Mouse (Mus musculus): Measurements from ENCODE around the gene C2cd4a. TPM values are rescaled to one million over a fixed set of nuclear protein-coding genes. Genes with fewer than 3 reads are reported as not detected.

C2cd4a gene
- total RNA-seq, 1 experiment from 2014 or later = not detected

- no peak for DNase-seq
Observed at GRCm38 (mm10) chr9:67834535-67834934, 2.4 kb upstream of the C2cd4a start.

GRCm38 (mm10) chr9:67831359-67832045, 628 bp downstream of the C2cd4a start:
- DNase-seq = peak; percentile 26

- DNase-seq = peak; percentile 50
Observed at GRCm38 (mm10) chr9:67830411-67831358, 1.4 kb downstream of the C2cd4a start.

DNA sequence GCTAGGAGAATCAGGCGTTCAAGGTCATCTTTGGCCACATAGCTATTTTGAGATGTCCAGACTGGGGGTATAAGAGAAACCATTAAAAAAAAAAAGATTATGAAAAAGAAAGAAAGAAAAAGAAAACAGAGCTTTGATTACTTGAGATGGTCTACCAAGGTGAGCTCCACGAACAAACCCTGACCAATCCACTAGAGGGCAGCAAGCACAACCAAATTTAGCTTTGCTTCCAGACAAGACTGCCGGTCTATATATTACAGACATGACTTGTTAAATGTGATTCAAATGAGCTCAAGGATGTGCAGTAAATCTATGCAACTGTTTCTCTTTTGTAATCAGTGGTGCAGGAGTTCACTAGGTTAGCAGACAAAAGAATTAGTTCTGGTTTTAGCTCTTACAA, 3.9 kb downstream of the C2cd4a start:
- peak; percentile 54 for DNase-seq

DNA sequence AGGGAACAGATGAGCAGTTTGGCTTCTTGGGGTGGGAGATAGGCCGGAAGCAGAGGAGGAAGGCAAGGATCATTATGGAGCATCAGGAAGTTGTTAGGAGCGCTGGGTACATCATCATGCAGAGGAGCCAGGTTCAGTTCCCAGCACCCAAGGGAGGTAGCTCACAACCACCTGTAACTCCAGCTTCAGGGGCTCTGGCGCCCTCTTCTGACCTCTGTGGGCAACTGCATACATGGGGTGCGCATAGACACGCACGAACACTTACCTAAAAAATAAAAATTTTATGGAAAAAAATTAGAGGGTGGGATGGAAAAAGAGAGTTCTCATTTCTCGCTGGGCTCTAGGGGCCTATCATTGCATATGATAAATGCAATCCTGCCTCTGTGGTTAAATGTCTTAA, 6.6 kb downstream of the C2cd4a start:
- no peak for DNase-seq

GRCm38 (mm10) chr9:67823131-67823530, 9.0 kb downstream of the C2cd4a start:
- no peak for DNase-seq

DNA sequence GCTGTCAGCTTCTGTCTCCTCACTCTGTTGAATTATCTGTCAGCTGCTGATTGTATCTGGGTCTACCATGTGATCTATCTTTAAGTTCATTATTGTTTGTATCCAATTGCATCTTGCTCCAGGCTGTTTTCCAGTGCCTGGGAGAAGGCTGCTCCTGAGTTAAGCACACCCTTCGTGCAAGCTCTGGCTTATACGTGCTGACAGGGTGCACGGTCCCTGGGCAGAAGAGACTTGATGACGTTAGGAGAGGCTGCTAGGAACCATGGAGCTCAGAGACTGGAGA, 13.5 kb downstream of the C2cd4a start:
- no peak for DNase-seq

DNA sequence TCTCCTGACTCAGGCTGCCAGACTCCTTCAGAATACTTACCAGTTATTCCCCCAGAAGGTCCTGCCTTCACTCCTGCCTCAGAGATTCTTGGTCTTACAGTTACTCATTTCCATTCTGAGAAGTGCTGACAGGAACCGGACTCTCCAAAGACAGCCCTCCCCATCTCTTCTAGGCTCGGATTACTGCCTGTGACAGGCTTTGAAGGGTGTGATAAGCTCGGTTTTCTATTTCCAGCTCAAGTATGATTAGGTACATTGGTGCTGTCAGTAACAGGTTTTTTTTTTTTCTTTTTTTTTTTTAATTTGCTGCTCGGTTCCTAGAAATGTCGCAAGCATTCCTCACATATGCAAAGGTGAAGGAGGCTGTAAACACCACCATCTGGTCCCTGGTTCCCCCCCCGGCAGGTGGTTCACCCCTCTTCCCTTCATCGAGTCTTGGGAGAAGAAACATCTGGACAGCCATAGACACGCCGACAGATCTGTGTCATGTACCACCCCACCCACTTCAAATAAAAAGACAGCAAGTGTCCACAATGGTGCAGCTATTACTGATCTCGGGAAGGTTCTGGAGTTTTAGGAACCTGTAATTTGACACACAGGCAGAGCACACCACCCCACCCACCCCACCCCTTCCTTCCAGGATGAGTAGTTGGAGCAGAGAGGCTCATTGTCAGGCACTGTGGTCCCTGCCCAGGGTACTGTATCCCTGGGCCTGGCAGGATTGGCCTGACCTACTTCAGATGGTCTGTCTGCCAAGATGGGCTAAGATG, 14.0 kb downstream of the C2cd4a start:
- no peak for DNase-seq

GRCm38 (mm10) chr9:67816172-67816928, 15.8 kb downstream of the C2cd4a start:
- no peak for DNase-seq

GRCm38 (mm10) chr9:67813665-67814337, 18.3 kb downstream of the C2cd4a start:
- peak; percentile 51 for DNase-seq

GRCm38 (mm10) chr9:67813171-67813570, 19.0 kb downstream of the C2cd4a start:
- no peak for DNase-seq

DNA sequence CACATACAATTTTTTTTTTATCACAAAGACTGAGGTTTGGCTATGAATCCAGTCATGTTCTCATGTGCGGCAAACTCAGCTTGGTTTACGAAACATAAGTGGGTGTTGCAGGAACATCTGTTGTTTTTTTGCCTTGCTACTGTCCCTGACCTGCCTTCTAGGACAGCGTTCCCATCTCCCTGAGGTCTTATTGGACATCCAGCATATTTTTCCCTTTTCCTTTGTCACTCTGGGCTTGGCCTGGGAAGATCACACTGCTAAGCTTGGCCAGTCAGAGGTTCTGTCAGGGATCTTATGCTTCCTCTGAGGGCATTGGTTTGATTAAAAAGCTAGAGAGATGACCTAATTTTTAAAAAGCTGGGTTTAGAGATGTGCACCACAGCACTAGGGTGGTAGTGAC, 21.0 kb downstream of the C2cd4a start:
- DNase-seq = no peak

DNA sequence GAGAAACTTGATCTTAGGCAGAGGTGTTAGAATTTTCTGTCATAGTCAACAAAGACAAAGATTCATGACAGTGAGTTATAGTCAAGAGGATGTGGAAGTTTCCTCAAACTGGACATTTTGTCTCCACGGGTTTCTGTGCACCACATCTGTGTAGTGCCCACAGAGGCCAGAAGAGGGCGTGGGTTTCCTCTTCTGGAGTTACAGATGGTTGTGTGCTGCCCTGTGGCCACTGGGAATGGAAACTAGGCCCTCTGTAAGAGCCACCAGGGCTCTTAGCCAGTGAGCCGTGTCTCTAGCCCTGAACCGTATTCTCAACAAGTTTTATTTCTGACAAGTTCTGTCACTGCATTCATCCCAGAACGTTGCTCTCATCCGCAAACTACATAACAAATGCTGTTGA, 21.6 kb downstream of the C2cd4a start:
- DNase-seq = no peak

- no peak for DNase-seq
Observed at GRCm38 (mm10) chr9:67807000-67807399, 25.1 kb downstream of the C2cd4a start.

DNA sequence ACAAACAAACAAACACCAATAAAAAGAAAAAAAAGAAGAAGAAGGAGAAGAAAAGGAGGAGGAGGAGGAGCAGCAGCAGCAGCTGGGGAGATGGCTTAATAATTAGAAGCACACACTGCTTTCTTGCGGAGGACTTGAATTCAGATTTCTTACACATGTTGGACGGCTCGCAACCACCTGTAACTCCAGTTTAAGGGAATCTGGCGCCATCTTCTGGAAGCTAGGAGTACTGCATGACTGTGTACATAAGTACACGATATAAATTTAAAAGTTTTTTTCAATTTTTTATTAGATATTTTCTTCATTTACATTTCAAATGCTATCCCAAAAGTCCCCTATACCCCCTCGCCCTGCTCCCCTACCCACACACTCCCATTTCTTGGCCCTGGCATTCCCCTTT, 29.9 kb downstream of the C2cd4a start:
- DNase-seq = peak; percentile 68

DNA sequence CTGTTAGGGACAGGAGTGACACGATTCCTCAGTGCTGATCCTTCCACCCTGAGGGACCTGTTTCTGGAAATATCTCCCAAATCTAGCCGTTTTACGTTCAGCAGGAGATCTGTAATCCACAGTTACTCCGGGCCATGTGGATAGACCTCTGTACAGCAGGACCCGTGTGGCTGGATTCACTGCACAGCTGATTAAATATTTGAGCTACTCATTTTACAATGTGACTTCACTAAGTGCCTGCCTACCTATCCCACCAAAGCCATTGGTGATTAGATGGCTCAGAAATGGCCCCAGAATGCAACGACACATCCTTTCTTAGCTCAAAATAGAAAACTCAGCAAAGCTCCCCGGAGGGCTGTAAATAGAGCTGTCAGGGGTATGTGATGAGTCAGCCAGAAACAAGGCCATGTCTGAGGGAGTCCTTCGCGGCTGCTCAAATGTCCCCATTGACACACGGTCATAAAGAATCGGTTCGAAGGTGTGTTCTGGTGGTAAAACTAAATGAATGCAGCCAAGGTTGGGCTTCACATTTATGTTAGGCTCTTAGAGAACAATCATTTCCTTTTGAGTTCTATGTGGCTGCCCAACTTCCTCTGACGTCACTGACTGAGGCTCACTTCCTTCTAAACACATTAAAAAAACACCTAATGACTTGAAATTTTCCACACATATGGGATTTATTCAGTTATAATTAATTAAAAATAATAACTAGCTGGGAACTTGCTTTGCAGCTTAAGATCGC, 32.9 kb downstream of the C2cd4a start:
- DNase-seq = peak; percentile 18

GRCm38 (mm10) chr9:67795205-67795675, 36.9 kb downstream of the C2cd4a start:
- DNase-seq = no peak

DNA sequence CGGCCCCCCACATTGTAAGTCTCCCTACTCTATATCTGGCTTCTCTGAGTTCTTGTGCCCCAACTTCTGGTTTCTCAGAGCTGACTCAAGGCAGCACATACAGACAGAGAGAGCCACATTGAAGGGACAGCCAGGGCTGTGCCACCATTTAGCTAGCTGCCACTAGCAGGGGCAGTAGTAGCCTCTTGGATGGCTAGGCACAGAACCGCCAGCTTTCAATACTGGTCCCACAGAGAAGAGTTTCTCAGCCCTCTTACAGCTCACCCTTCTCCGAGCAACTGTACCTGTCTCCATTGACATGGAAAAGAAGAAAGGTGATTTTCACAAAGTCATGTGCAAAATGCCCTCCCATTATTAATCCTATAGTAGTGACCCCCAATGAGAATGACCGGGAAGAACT, 37.5 kb downstream of the C2cd4a start:
- DNase-seq = no peak

- DNase-seq = no peak
Observed at GRCm38 (mm10) chr9:67794216-67794615, 37.9 kb downstream of the C2cd4a start.

- DNase-seq = no peak
Observed at GRCm38 (mm10) chr9:67793501-67793900, 38.6 kb downstream of the C2cd4a start.

DNA sequence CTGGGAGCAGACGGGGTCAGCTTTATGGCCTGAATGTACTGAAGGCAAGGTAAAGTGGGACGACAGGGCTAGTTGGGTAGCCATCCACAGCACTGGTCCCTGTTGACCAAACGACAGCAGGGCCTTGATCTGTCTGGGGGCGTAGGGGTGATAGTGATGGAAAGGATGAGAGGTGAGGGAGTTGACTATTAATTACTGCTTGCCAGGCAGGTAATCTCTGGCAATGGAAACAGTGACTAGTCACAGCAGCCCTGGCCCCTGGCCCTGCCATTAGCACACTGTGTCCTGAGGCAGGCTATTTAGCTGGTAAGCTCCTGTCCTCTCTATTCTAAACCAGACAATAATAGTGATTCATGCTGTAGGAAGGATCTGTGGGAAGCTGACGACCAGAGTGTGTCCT, 39.7 kb downstream of the C2cd4a start:
- DNase-seq = no peak
